Mouse (Mus musculus) embryonic facial prominence, embryonic 14.5 days (tissue): ENCODE measurements around the gene Ints12. TPM values are rescaled to one million over a fixed set of nuclear protein-coding genes. Genes with fewer than 3 reads are reported as not detected.
A peak's percentile ranks its signal among the peaks of the same experiment; 100 is the strongest.

ENCODE experiments used
- ATAC-seq: fragments of 200-750 bp; cut with Nextera tagmentation; 2 replicates; pipeline ENCODE4 v1.8.0; 2017; ENCODE audit warnings: low read depth, moderate number of reproducible peaks, moderate TSS enrichment
- DNase-seq: peaks from one replicate; pipeline ENCODE4 v3.0.0-alpha.2; 2015; ENCODE audit warnings: low spot score
- H3K27ac ChIP-seq: fragments of 300-500 bp; sonication (generic); replicated peaks from 2 replicates; pipeline ENCODE4 v1.5.1; 2014; ENCODE audit warnings: low read depth, mild to moderate bottlenecking, low read length, moderate library complexity
- H3K27me3 ChIP-seq: fragments of 300-500 bp; sonication (generic); replicated peaks from 2 replicates; pipeline ENCODE4 v1.6.1; 2014; ENCODE audit warnings: low read length; ENCODE audit not compliant: control insufficient read depth, insufficient read depth
- H3K36me3 ChIP-seq: fragments of 300-500 bp; sonication (generic); 2 replicates; pipeline ENCODE4 v1.6.1; 2014; ENCODE audit warnings: low read length, mixed read lengths; ENCODE audit not compliant: control insufficient read depth, insufficient read depth
- H3K4me1 ChIP-seq: fragments of 300-500 bp; sonication (generic); 2 replicates; pipeline ENCODE4 v1.6.1; 2014; ENCODE audit warnings: antibody characterized with exemption, low read length; ENCODE audit not compliant: control insufficient read depth, insufficient read depth
- H3K4me2 ChIP-seq: fragments of 300-500 bp; sonication (generic); 2 replicates; pipeline ENCODE4 v1.6.1; 2014; ENCODE audit warnings: low read depth, mild to moderate bottlenecking, low read length, moderate library complexity, mixed read lengths
- H3K4me3 ChIP-seq: fragments of 300-500 bp; sonication (generic); 2 replicates; pipeline ENCODE4 v1.5.1; 2014; ENCODE audit warnings: low read depth, mild to moderate bottlenecking, low read length
- H3K9ac ChIP-seq: fragments of 300-500 bp; sonication (generic); 2 replicates; pipeline ENCODE4 v1.6.1; 2014; ENCODE audit warnings: low read depth, mild to moderate bottlenecking, low read length, moderate library complexity, mixed read lengths
- H3K9me3 ChIP-seq: fragments of 300-500 bp; sonication (generic); 2 replicates; pipeline ENCODE4 v1.6.1; 2016; ENCODE audit warnings: low read length; ENCODE audit not compliant: control insufficient read depth
- WGBS: fragments of 180-500 bp; shearing (Covaris S2); extraction: QIAGEN DNeasy Blood & Tissue Kit; methylation state at CpG from one replicate; pipeline ENCODE4 v1.1.7; 2014; 5-methylcytosine and 5-hydroxymethylcytosine counted together
- polyA plus RNA-seq: library from polyadenylated mRNA; unstranded; fragments of >200 nt; fragmentation: Nextera tagmentation; extraction: Ambion mirVana; gene quantifications from 2 replicates; pipeline ENCODE4 v1.2.1, GENCODE M21; 2014

Ints12 gene
- polyA plus RNA-seq, 1 experiment from 2014 or later: 21.9 TPM

DNA sequence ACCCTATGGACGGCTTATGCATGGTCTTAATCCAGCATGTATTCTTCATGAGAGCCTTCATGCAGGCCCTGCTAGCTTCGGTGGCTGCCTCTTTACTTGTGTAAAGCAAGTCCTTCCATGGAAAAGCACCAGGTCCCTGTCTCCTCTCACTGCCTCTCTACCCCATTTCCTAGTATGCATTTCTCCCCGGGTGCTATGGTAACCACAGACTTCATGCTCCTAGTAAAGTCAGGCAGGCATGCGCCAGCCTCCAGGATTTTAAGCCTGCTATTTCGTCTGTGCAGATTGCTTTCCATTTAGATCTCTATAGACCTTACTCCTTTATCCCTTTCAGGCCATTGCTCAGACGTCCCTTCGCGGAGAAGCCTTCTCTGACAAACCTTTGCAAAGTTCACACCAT lies 63.0 kb downstream of the Ints12 start:
- Histone ChIP-seq H3K9me3 (no peaks in the 10 kb centered on the region), H3K4me3 (no peak overlapping the region), H3K36me3 (no peaks in the 10 kb centered on the region), H3K27me3 (no peaks in the 10 kb centered on the region), H3K27ac (no peak overlapping the region), H3K4me2 (no peak overlapping the region), H3K4me1 (no peaks in the 10 kb centered on the region), H3K9ac (no peak overlapping the region)
- WGBS: 73% methylated on average over 8 of the region's 8 CpGs
- ATAC-seq: no peak
- DNase-seq: no peak

DNA sequence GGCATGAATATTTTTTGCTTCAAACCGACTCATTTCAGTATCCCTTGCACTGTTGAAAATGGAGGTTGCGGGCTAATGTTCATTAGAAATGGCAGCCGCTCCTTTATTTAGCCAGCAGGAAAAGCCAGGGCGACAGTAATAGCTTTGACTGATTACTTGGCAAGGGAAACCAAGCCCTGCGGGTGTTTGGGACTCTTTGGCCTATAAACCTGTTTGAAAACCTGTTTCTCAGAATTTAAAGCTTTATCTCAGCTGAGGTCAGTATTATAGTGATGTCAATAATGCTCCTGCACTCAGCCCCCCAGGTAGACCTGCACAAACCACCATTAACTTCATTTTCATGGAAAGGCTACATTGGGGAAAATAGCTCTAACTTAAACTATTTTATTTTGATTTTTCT lies 66.6 kb downstream of the Ints12 start:
- peak; percentile 21 for DNase-seq

More for the DNA sequence above, 66.6 kb downstream of the Ints12 start:
- H3K9ac ChIP-seq: no peak overlapping the region
- ATAC-seq: no peak
- H3K36me3 ChIP-seq: no peaks in the 10 kb centered on the region
- H3K27ac ChIP-seq: no peak overlapping the region
- WGBS: 58% methylated on average over 5 of the region's 5 CpGs
- H3K4me3 ChIP-seq: no peak overlapping the region
- no peaks in the 10 kb centered on the region for H3K4me1 ChIP-seq
- no peaks in the 10 kb centered on the region for H3K27me3 ChIP-seq
- no peaks in the 10 kb centered on the region for H3K9me3 ChIP-seq
- no peak overlapping the region for H3K4me2 ChIP-seq

Other genes with a start within 250 kb of the Ints12 start
- gene Npnt, start 141.5 kb upstream of the Ints12 start, polyA plus RNA-seq: 76.6 and 90.3 TPM in 2 replicates
- gene Gstcd, start 193 bp downstream of the Ints12 start, polyA plus RNA-seq: 6.5 and 7.2 TPM in 2 replicates
- gene Arhgef38, start 143.1 kb downstream of the Ints12 start, polyA plus RNA-seq: 1.2 and 1.5 TPM in 2 replicates
- 78.0 and 91.0 TPM in 2 replicates for gene Ppa2, start 218.3 kb downstream of the Ints12 start, polyA plus RNA-seq